Mouse (Mus musculus): Measurements from ENCODE around the gene Pard3b. TPM values are rescaled to one million over a fixed set of nuclear protein-coding genes. Genes with fewer than 3 reads are reported as not detected.

The Pard3b gene
- polyA plus RNA-seq, 1 experiment, result not detected

DNA sequence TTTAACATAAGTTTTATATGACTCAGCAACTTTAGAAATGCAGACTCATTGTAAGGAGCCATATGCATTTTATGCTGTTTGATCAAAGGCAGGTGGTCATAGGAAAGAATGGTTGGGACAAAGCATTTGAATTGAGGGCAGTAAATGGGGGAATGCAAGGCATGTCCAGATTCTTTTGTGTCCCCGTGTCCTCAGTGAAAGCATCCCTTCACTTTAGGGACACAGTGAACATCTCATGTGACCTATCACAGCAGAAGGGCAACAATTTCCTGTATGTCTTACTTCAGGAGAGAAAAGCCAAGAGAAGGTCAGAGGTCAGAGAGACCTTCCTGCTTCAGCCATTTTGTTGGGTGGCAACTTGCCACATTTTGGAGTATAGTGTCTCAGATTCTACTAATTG is 745.6 kb downstream of the Pard3b start:
- Histone ChIP-seq H3K4me1 (ENCODE audit: control insufficient read depth, insufficient read depth, low read length) (no peaks in the 10 kb centered on the region), H3K27ac (ENCODE audit: insufficient read depth, low read depth, low read length) (no peak overlapping the region), H3K4me3 (ENCODE audit: insufficient read depth, low read depth, low read length) (no peak overlapping the region)
- 89% methylated on average over 1 of the region's 1 CpGs for WGBS
- TF ChIP-seq CTCF (IDR thresholded peaks at IDR 0.05; ENCODE audit: insufficient read depth, low read depth, low read length) (no peak), POLR2A (IDR thresholded peaks at IDR 0.05; ENCODE audit: insufficient read depth, low read depth, low read length) (no peak)

GRCm38 (mm10) chr1:62388013-62388412 is 749.4 kb downstream of the Pard3b start:
- WGBS, result 90% methylated on average over 4 of the region's 4 CpGs

GRCm38 (mm10) chr1:62392863-62393262 is 754.2 kb downstream of the Pard3b start:
- 51% methylated on average over 4 of the region's 4 CpGs for WGBS
- Histone ChIP-seq H3K27ac (ENCODE audit: insufficient read depth, low read depth, low read length) (no peak overlapping the region), H3K4me3 (ENCODE audit: insufficient read depth, low read depth, low read length) (no peak overlapping the region), H3K4me1 (ENCODE audit: control insufficient read depth, insufficient read depth, low read length) (no peaks in the 10 kb centered on the region)
- TF ChIP-seq CTCF (IDR thresholded peaks at IDR 0.05; ENCODE audit: insufficient read depth, low read depth, low read length), result no peak
- no peak for TF ChIP-seq POLR2A (IDR thresholded peaks at IDR 0.05; ENCODE audit: insufficient read depth, low read depth, low read length)

More at GRCm38 (mm10) chr1:62388013-62388412, 749.4 kb downstream of the Pard3b start:
- no peak overlapping the region for H3K27ac ChIP-seq (ENCODE audit: insufficient read depth, low read depth, low read length)
- no peaks in the 10 kb centered on the region for H3K4me1 ChIP-seq (ENCODE audit: control insufficient read depth, insufficient read depth, low read length)
- no peak overlapping the region for H3K4me3 ChIP-seq (ENCODE audit: insufficient read depth, low read depth, low read length)
- TF ChIP-seq CTCF (IDR thresholded peaks at IDR 0.05; ENCODE audit: insufficient read depth, low read depth, low read length), result no peak
- no peak for TF ChIP-seq POLR2A (IDR thresholded peaks at IDR 0.05; ENCODE audit: insufficient read depth, low read depth, low read length)

DNA sequence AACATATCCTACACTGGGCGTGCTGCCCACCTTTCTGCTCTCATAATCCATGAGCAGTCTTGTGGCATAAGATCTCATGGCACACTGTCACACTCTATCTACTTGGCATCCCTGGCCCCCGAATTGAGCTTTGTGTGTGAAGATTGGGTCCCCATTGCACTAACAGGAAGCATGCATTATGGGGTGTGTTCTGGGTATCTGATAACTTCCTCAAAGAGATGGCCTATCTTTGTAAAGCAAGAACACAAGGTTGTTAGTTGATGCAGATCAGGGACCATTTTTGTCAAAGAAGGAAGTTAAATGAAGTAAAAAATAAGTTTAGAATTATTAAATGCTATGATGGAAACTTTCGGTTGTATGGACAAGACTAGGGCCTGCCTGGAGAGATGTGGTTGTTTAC is 755.9 kb downstream of the Pard3b start:
- no peak overlapping the region for H3K4me3 ChIP-seq (ENCODE audit: insufficient read depth, low read depth, low read length)
- H3K4me1 ChIP-seq (ENCODE audit: control insufficient read depth, insufficient read depth, low read length), result no peaks in the 10 kb centered on the region
- no peak overlapping the region for H3K27ac ChIP-seq (ENCODE audit: insufficient read depth, low read depth, low read length)
- 91% methylated on average over 3 of the region's 3 CpGs for whole genome bisulfite sequencing
- TF ChIP-seq CTCF (IDR thresholded peaks at IDR 0.05; ENCODE audit: insufficient read depth, low read depth, low read length) (no peak), POLR2A (IDR thresholded peaks at IDR 0.05; ENCODE audit: insufficient read depth, low read depth, low read length) (no peak)

DNA sequence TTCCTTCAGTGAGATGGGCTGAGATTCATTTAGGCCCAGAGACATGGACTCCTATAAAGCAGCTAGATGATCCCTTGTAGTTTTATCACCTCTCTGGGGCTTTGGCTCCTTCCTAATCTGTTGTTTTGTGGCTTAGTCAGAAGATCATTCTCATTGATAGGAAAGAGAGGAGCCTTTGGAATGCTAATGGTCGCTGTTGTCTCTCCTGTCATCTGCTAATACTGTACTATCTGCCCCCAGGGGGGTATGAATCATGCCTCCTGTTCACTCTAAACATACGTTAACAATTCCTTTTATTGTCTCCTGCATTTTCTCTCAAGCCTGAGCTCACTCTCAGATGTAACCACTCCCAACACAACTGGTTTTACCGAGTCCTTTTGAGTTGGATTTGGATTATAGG is 759.6 kb downstream of the Pard3b start:
- 39% methylated on average over 3 of the region's 3 CpGs for whole genome bisulfite sequencing
- H3K27ac ChIP-seq (ENCODE audit: insufficient read depth, low read depth, low read length), result no peak overlapping the region
- H3K4me3 ChIP-seq (ENCODE audit: insufficient read depth, low read depth, low read length), result no peak overlapping the region
- TF ChIP-seq CTCF (IDR thresholded peaks at IDR 0.05; ENCODE audit: insufficient read depth, low read depth, low read length) (no peak), POLR2A (IDR thresholded peaks at IDR 0.05; ENCODE audit: insufficient read depth, low read depth, low read length) (no peak)
- no peaks in the 10 kb centered on the region for H3K4me1 ChIP-seq (ENCODE audit: control insufficient read depth, insufficient read depth, low read length)

DNA sequence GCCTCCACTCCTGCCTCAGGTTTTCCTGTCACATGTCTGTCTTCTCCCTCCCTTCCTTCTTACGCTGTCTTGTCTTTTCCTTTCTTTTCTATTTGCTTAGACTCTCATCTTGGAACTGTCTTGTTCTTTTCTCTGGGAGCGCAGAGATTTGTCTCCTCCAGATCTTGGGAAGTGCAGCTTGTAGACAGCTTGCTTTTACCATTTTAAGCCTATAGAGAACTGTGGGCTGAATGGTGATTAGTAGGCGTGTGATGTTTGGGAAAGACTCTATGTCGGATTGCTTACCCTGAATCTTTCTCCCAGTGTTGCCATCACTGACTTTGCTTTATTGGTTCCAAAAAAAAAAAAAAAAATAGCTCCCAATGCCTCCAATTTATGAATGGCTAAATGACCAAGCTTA is 760.1 kb downstream of the Pard3b start:
- no peak for TF ChIP-seq POLR2A (IDR thresholded peaks at IDR 0.05; ENCODE audit: insufficient read depth, low read depth, low read length)
- TF ChIP-seq CTCF (IDR thresholded peaks at IDR 0.05; ENCODE audit: insufficient read depth, low read depth, low read length), result no peak
- no peaks in the 10 kb centered on the region for H3K4me1 ChIP-seq (ENCODE audit: control insufficient read depth, insufficient read depth, low read length)
- 76% methylated on average over 4 of the region's 4 CpGs for WGBS
- no peak overlapping the region for H3K27ac ChIP-seq (ENCODE audit: insufficient read depth, low read depth, low read length)
- no peak overlapping the region for H3K4me3 ChIP-seq (ENCODE audit: insufficient read depth, low read depth, low read length)

GRCm38 (mm10) chr1:62405061-62405460 is 766.4 kb downstream of the Pard3b start:
- TF ChIP-seq CTCF (IDR thresholded peaks at IDR 0.05; ENCODE audit: insufficient read depth, low read depth, low read length), result no peak
- no peak for TF ChIP-seq POLR2A (IDR thresholded peaks at IDR 0.05; ENCODE audit: insufficient read depth, low read depth, low read length)
- Histone ChIP-seq H3K4me3 (ENCODE audit: insufficient read depth, low read depth, low read length) (no peak overlapping the region), H3K27ac (ENCODE audit: insufficient read depth, low read depth, low read length) (no peak overlapping the region), H3K4me1 (ENCODE audit: control insufficient read depth, insufficient read depth, low read length) (no peaks in the 10 kb centered on the region)
- 71% methylated on average over 8 of the region's 8 CpGs for WGBS

GRCm38 (mm10) chr1:62411368-62411767 is 772.7 kb downstream of the Pard3b start:
- no peak overlapping the region for H3K27ac ChIP-seq (ENCODE audit: insufficient read depth, low read depth, low read length)
- H3K4me3 ChIP-seq (ENCODE audit: insufficient read depth, low read depth, low read length), result no peak overlapping the region
- WGBS, result 71% methylated on average over 2 of the region's 2 CpGs
- no peaks in the 10 kb centered on the region for H3K4me1 ChIP-seq (ENCODE audit: control insufficient read depth, insufficient read depth, low read length)
- no peak for TF ChIP-seq CTCF (IDR thresholded peaks at IDR 0.05; ENCODE audit: insufficient read depth, low read depth, low read length)
- TF ChIP-seq POLR2A (IDR thresholded peaks at IDR 0.05; ENCODE audit: insufficient read depth, low read depth, low read length), result no peak

- Histone ChIP-seq H3K4me1 (ENCODE audit: control insufficient read depth, insufficient read depth, low read length) (no peaks in the 10 kb centered on the region), H3K4me3 (ENCODE audit: insufficient read depth, low read depth, low read length) (no peak overlapping the region), H3K27ac (ENCODE audit: insufficient read depth, low read depth, low read length) (no peak overlapping the region)
- WGBS, result 83% methylated on average over 4 of the region's 4 CpGs
- no peak for TF ChIP-seq POLR2A (IDR thresholded peaks at IDR 0.05; ENCODE audit: insufficient read depth, low read depth, low read length)
- TF ChIP-seq CTCF (IDR thresholded peaks at IDR 0.05; ENCODE audit: insufficient read depth, low read depth, low read length), result no peak
These were observed 773.4 kb downstream of the Pard3b start for GRCm38 (mm10) chr1:62412019-62412418.

DNA sequence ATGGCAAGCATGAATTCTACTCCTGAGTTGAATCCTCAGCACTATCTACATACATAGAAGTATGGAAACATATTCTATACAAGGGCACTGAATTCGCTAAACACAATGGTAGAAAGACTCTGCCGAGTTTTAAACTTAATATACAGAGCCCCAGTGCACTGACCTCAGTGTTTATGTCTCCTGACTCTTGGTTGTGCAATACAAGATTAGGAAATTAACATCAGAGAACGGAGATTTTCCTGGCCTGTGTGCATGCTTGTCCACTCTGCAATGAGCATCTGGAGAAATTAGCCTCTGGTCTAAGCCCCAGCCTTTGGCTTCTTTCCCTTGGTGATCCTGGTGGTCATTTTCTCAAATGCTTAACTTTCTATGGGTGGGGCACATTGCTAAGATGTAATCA is 774.4 kb downstream of the Pard3b start:
- TF ChIP-seq CTCF (IDR thresholded peaks at IDR 0.05; ENCODE audit: insufficient read depth, low read depth, low read length) (no peak), POLR2A (IDR thresholded peaks at IDR 0.05; ENCODE audit: insufficient read depth, low read depth, low read length) (no peak)
- H3K27ac ChIP-seq (ENCODE audit: insufficient read depth, low read depth, low read length), result no peak overlapping the region
- WGBS, result 95% methylated on average over 3 of the region's 3 CpGs
- H3K4me3 ChIP-seq (ENCODE audit: insufficient read depth, low read depth, low read length), result no peak overlapping the region
- no peaks in the 10 kb centered on the region for H3K4me1 ChIP-seq (ENCODE audit: control insufficient read depth, insufficient read depth, low read length)
